Mouse (Mus musculus) heart, postnatal 4 days (tissue): ENCODE measurements at regions not wholly inside any gene's neighbourhood (a gene's known extent, or its start where the extent isn't known, plus 50 kb on each side); places are given as distances from the start of the nearest gene placed in this dataset.

Experiments used
- DNase-seq: peaks from one replicate; pipeline ENCODE4 v3.0.0; 2021

GRCm38 (mm10) chr8:15487579-15487978 lies 441.7 kb upstream of the BB014433 start:
- DNase-seq = no peak

DNA sequence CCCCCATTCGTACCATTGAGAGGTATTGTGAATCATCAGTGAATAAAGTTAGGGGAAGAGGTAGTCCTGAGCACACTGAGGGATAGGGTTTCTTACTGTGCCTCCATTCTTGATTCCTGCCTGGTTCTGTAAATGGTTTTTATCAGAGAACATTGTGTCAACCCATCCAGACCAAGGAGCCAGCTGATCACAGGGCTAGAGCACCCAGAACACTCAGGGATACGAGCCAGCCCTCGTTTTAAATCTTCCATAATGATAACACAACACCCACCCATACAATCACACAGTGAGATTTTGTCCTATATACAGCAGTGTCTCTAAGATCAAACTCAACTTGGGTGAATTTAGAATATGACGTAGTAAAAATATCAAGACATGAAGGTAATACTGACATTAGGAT lies 424.7 kb upstream of the BB014433 start:
- no peak for DNase-seq

DNA sequence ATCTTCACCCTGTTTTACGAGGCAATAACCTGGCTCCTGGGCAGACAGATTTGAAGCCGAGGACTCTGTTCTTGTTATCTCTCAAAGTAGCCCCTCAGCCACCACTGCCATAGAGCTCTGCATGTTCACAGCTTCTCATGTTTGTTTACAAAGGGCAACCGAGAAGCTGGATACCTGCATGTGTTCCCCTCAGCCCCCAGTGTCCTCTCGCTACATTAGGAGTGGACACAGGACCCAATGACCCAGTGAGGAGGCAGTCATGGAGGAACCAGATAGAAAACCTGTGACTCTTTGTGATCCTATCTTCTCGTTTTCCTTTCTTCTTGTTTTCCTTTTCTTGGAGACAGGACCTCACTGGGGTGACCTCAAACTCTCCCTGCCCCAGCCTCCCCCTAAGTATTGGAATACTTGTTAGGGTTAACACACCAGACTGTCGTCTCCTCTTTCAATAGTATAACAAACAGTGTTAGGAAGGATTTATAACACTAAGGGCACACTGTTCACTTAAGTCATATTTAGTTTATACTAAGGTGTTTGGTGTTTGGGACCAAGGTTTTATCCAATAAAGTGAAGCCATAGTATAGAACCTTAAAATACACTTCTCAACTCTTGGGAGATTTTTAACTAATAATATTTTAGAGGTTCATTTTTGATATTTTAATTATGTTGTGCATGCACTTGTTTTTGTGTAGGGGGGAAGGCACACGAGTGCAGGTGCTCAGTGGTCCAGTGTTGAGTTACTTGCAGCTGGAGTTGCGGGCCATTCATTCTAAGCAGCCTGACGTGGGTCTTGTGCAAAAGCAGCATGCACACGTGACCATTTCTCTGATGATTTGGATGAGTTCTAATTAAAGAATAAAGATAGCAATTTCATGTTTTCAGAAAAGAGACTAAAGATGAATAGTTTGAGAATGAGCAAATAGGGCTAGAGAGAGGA lies 422.9 kb upstream of the BB014433 start:
- no peak for DNase-seq

GRCm38 (mm10) chr8:15438546-15438945 lies 392.7 kb upstream of the BB014433 start:
- peak; percentile 66 for DNase-seq

GRCm38 (mm10) chr8:15394722-15395115 lies 348.8 kb upstream of the BB014433 start:
- DNase-seq = no peak

DNA sequence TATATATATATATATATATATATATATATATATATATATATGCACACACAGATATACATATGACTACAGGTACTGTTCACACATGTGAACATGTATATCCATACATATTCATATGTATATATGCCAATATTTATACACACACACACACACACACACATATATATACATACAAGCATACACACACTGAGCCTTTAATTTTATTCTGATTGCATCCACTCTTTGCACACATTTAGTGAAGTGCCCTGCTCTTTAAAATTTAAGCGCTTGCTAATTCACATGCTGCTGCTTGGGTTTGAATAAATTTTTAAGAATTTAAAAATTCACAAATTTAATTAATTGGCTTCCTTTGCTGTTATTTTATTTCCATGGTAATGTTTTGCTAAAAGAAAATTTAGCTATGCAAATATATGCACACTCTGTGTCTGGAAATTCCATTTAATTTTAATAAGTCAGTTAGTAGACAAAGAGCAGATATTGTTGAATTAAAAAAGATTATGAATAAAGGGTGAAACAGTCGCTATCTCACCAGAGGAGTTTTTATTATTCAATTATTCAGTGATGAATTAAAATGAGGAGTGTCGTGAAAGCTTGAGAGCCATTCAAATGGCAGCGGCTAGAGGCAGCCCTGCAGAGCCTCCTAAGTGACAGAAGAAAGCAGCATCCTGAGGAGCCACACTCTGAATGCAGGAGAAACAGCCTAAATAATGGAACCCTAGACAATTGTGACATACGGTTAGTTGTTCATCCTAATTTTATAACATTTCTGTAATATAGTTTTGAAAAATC lies 348.3 kb upstream of the BB014433 start:
- no peak for DNase-seq

- DNase-seq = peak; percentile 13
These were observed 346.2 kb upstream of the BB014433 start for GRCm38 (mm10) chr8:15392056-15392455.

DNA sequence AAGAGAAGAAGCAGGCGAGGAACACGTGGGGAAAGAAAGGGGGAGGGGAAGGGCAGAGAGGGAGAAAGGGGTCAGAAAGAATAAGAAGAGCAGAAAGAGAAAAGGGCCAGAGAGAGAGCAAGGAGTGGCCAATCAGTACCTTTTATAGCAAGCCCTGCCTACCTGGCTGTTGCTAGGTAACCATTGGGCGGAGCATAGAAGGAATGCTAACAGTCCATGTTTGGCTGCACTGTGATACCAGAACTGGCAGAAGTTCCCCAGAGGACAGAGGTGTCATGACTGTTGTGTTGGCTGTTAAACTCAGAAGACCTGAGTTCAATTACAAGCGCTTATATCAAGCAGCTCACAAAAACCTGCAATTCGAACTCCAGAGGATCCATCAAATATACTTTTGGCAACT lies 342.9 kb upstream of the BB014433 start:
- DNase-seq = no peak

- DNase-seq = no peak
These were observed 321.2 kb upstream of the BB014433 start for GRCm38 (mm10) chr8:15367063-15367462.

DNA sequence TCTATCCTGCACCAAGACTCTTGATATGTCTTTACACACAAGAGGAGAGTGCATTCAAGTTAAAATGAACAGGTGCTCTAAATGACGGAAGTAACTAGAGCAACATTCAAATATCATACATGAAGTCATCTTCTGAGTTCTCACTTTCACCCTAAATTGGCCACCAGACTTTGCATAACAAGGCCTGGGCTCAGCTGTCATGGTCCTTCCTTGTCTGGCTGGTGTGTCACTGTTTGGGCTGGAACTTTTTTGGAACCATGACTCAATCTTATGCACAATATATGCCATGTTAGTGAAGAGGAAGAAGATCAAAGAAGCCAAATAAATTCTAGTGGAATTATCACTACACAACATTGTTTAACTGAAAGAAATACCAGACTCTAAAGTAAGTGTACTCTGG lies 318.7 kb upstream of the BB014433 start:
- DNase-seq = no peak

GRCm38 (mm10) chr8:15344151-15344550 lies 298.3 kb upstream of the BB014433 start:
- no peak for DNase-seq

DNA sequence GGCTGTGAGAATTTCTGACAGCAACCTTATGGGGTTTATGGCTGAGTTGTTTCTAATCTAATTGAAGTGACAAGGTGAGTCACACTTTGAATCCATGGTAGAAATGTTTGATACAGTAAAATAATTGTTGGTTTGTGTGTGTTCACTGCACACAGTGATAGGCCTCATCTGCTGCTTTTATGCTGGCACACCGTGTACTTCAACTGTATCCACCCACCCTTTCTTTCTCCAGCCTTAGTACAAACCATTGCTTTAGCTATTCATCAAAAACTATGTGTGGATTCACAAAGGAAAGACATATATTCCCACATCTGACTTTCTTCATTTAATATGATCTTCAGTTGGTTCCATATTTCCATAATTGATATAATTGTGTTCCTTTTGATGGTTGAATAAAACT lies 297.7 kb upstream of the BB014433 start:
- no peak for DNase-seq

- DNase-seq = no peak
These were observed 288.7 kb upstream of the BB014433 start for GRCm38 (mm10) chr8:15334532-15334931.

DNA sequence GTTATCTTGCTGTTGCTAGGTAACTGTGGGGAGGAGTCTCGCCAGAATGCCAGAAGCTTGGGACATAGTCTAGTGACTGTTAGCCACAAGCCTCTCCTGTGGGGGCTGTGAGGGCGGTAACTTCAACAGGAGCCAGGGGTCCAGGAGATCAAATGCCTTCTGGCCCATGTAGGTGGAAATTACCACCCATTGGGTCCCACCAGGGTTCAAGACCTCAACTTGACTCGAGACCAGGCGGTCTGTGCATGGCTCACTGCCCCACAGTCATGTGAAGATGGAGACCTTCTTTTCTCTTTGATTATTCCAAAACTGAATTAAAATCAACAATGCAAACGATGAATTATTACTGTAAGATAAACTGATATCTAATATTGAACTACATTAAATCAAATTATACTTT lies 281.4 kb upstream of the BB014433 start:
- DNase-seq = no peak

- DNase-seq = no peak
These were observed 277.5 kb upstream of the BB014433 start for GRCm38 (mm10) chr8:15323421-15323820.

DNA sequence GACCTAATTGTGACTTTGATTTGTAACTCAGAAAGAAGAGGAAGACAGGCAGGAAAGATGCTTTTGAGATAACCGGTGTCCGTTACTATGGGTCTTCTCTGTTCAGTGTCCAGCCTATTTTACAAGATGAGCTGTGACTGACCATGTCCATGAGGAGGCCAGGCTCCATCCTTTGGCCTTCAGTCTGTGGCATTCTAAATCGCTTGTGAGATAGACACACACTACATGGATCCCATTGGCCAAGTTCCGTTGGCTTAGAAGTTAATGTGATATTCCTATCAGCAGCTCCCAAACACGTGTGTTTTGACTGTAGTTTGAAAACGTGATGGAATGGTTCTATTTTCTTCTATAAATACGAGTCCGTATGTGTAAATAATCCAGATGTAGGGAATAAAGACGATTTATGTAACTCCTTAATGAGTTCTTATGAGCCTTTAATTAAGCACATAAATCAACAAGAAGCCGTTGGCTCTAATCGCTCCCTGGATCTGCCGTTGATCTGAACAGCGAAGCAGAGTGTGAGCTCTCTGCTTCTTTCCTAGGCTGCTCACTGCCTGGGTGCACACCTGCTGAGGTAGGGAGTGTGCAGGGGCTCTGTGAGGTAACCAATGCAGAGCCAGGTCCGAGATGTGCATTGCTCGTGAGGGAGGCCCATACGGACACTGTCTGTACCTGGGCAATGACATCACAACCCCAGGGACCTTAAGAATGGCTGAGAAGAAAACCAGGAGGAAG lies 272.4 kb upstream of the BB014433 start:
- DNase-seq = no peak

- DNase-seq = no peak
These were observed 267.6 kb upstream of the BB014433 start for GRCm38 (mm10) chr8:15313481-15313880.

- no peak for DNase-seq
These were observed 265.6 kb upstream of the BB014433 start for GRCm38 (mm10) chr8:15311509-15311908.

GRCm38 (mm10) chr8:15311045-15311444 lies 265.2 kb upstream of the BB014433 start:
- DNase-seq = no peak

- no peak for DNase-seq
These were observed 258.3 kb upstream of the BB014433 start for GRCm38 (mm10) chr8:15304143-15304677.

DNA sequence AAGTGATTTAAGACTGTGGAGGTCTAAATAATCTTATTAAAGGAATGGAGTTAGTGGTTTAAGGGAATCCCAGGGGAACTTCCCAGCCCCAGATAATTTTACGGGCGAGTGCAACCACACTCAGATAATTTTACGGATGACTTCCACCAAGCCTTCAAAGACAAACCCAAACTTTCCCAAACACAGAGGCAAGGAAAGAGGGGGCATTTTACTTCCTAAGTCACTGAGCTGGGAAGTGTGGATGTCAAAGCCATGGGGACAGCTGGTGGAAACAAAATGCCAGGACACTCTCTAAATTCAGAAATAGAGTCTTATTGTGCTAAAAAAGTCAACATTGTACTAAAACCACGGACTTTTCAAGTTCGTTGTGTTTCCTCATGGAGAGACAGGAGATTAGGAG lies 227.9 kb upstream of the BB014433 start:
- no peak for DNase-seq

DNA sequence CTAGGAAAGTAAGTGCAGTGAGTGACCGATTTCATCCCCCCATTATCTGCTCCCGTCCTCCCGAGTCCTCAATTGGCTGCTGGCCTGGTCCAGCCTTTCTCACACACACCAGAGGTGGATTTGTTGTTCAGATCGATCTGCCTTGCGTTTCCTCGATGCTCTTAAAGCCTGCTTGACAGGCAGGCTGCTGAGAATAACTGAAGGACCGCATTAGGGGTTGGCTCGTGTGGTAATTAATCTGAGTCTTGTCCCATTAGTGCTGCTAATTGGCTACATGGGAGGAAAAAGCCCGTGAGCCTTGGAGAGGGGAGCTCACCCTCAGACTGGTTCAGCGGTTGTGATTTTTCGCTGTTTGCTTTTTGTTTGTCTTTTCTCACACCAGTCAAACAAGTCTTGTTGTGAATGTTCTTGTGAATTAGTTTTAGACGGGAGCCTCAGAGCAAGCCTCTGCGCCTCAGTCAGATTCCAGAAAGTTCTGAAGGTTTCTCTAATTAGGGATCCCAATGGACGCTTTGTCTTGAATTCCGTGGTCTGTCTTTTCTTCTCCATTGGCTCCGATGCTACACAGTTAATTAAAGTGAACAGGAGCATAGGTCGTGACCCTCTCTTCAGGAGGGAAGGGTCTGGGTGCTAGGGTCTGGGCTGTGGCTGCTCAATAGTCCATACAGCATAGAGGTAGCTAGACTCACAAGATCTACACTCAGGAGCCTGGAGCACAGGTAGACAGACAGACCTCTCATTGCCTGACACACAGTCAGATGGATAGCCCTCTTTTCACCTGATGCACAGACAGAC lies 226.1 kb upstream of the BB014433 start:
- no peak for DNase-seq
